Mouse (Mus musculus) lung, postnatal 36 days (tissue): ENCODE measurements around the gene Znhit2.

Experiments
- DNase-seq: peaks from one replicate; pipeline ENCODE4 v3.0.0; 2022; ENCODE audit warnings: mixed read lengths

The Znhit2 gene

DNA sequence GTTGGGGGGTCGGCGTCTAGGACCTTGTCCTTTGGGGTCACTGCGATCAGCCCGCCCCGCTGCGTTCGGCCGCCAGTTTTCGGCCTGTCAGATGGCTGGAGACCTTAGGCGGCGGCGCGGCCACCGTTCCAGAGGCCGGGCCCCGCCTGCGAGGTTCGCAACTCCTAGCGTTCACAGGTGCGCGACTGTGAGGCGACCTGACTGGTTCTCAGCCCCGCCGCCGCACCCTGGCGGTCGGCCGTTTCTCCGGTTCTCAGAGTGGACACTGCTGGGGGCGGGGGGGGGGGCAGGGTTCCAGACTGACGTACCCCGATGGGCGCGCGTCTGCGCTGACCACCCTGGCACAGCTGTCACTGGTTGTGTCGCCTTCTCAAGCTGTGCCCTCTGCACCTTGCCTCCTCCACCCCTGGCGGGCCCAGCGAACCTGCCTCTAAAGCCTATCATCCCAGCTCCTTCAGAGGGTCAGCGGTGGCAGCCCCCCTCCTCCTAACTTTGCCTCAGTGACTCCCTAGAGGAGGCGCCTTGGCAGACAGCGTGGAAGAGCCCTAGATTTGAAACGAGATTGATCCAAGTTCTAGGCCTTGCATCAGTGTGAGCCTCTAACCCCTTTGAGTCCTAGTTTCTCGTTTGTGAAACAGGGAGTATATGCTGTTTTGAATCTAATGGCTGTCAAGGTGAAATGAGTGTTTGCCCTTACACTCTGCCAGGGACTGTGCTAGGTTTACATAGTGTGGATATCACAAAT, 13.7 kb upstream of the Znhit2 start:
- DNase-seq = peak; percentile 41

- DNase-seq = no peak
These were observed 13.2 kb upstream of the Znhit2 start for GRCm38 (mm10) chr19:6047899-6048166.

- DNase-seq = no peak
These were observed 12.1 kb upstream of the Znhit2 start for GRCm38 (mm10) chr19:6048681-6049410.

GRCm38 (mm10) chr19:6052516-6052915, 8.5 kb upstream of the Znhit2 start:
- no peak for DNase-seq

DNA sequence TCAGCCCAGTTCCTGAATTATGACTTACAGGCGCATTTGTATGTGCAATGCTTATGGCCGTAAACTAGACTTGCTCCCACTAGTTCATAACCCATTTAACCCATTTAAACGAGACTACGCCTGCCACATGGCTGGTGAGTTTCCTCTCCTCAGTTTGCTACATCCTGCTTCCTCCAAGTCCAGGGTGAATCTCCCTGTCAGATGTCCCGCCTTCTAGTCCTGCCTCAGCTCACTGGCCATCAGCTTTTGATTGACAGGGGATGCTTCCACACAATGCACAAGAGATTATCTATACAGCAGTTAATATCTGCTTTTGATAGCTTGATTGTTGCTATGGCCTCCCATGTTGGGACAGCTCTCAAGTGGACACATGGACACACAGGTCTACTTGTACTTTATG, 6.7 kb upstream of the Znhit2 start:
- DNase-seq = no peak

DNA sequence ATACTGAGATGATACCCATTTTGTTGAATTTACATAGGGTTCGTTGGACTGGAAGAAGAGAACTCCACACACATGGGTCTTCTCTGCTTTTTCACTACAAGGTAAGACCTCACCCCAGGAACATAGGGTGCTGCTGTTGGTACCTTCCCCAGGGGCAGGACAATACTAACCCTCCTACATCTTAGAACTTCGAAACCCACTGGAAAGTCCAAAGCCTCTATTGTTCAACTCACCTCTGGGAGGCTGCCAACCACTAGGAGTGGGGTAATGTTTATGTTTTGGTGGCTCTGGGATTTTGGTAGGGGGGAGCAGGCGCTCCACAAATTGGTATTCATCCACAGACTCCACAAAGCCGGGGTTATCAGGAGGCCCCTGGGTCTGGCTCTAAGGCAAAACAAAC, 4.3 kb upstream of the Znhit2 start:
- no peak for DNase-seq

DNA sequence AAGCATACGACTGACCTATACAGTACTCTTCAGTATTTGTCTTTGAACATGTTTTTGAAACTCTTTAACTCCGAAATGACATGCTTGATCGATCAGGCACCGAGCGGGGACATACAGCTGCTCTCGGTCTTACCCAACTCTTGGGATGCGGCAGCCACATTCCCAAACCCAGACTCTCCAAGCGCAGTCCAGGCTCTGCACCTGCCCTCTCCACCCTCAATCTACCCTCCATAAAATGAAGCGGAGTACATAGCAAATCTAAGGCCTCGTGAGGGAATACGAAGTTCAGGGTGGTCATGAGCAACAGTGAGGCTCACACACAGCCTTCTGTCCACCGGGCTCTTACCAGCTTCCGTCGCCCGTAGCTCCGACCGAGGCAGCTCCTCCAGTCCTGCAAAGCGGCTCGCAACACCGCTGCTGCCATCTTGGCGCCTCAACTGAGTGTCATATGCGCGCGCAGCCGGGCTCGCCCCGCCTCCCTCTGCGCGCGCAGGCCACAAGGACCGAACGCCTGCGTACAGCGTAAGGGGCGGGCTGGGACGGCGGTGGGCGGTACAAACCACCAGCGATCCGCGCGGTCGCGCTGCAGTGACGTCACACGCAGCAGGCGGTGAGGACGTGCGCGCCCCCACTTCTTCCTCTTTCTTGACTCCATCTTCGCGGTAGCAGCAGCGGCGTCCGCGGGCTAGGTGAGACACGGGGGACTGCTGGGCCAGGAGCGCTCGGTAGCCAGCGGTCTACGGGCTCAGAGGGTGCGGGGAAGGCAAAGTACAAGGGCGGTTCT, 3.5 kb upstream of the Znhit2 start, which contains the start of the genes Mrpl49 and Fau:
Mrpl49 (minus strand) TSS at position 473 of the 784 bp plus-strand sequence.
Fau (plus strand) TSS at position 532 of the 784 bp plus-strand sequence.
- peak; percentile 99 for DNase-seq

DNA sequence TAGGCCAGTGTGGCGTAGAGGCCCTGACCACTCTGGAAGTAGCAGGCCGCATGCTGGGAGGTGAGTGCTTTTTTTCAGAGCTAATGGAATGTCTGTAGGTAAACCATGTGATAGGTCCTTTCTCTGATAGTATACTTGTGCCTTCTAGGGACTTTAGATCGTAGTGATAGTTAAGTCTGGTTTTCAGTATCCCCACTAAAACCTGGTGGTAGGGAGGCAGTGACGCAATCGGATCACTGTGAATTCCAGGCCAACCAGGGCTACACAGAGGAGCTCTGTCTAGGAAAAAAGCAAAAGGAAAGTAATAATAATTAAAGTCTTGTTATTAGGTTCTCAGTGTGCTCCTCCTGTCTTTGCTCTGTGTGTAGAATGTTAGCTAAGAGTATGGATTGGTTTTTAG, 2.5 kb upstream of the Znhit2 start:
- no peak for DNase-seq

GRCm38 (mm10) chr19:6058966-6059365, 2.0 kb upstream of the Znhit2 start:
- DNase-seq = no peak

DNA sequence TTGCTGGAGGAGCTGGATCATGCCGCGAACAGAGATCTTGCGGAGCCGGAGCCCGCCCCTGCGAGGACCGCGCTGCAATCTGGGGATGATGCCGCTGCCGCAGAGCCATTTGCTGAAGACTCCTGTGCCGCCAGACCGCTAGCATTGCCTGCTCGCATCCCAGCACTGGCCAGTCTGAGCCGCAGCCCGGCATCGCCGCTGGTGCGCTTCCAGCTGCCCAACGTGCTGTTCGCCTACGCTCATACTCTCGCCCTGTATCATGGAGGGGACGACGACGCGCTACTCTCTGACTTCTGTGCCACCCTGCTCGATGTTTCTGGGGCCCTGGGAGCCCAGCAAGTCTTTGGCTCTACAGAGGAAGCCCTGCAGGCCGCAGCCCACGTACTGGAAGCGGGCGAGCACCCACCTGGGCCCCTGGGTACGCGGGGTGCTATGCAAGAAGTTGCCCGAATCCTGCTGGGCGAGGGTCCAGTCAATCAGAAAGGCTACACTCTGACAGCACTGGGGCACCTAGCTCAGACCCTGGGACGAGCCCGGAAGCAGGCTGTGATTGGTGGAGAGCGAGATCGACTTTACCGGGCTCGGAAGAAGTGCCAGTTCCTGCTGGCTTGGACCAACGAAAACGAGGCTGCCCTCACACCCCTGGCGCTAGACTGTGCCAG, 780 bp downstream of the Znhit2 start:
- peak; percentile 49 for DNase-seq

DNA sequence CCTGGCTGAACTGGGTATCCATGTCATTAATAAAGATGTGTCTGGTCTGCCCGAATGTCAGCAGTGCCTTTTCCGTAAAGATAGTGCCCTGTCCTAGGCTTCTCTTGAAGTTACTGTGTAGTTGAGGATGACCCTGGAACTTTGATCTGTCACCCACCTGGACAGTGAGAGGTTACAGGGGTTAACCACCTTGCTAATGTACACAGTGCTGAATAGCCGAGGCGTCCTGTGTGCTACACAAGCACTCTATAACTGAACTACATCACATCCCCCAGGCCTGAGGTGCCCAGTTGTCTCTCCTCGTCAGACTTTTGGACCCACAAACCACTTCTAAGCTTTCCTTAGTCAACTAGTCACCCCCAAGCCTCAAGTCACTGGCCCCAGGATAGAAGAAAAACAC, 1.4 kb downstream of the Znhit2 start:
- no peak for DNase-seq

- DNase-seq = no peak
These were observed 2.1 kb downstream of the Znhit2 start for GRCm38 (mm10) chr19:6063081-6063480.

DNA sequence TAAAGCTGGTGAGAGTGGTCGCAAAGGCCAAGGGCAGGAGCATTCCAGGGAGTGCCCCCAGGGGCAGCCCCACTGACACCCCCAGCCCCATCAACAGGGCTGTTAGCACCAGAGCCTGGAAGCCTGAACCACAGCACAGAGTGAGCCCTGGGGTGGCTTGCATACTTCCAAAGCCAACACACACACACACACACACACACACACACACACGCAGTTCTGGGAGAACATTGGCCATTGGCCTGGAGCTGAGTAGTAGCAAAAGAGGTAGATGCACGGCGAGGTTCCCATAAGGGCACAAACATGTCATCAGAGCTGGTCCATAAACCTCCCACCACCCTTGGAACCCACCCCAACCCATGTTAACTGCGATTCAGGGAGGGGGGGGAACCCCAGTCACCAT, 5.6 kb downstream of the Znhit2 start:
- DNase-seq = no peak

DNA sequence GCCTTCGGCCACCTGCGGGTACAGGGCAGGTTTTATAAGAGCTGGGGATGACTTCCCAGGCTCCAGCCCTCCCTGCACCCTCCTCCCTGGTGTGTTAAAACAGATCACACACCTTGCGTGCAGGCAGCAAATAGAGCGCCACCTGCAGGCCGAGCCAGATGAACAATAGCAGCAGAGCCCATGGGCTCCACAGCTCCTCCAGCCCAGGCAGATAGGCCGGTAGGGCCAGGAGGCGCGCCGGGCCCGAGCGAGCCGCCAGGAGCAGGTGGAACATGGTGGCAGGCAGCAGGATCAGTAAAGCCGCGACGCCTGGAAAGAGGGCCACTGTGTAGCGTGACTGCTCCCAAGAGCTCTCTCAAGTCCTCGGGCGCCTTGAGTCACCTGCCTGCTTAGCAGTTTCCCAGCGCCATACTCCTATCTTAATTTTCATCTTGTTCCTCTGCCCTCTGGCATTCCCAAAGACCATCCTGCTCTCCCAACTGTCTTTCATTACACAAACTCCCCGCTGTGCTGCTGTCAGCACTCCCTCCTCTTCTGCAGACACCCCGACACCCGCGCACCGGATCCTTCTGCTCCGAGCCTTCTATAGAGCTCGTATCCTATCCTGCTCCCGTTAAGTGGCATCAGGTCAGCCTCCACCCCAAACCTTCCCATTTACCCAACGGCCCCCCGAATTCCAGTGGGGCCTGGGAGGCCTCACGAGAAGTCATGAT, 6.2 kb downstream of the Znhit2 start:
- peak; percentile 91 for DNase-seq

DNA sequence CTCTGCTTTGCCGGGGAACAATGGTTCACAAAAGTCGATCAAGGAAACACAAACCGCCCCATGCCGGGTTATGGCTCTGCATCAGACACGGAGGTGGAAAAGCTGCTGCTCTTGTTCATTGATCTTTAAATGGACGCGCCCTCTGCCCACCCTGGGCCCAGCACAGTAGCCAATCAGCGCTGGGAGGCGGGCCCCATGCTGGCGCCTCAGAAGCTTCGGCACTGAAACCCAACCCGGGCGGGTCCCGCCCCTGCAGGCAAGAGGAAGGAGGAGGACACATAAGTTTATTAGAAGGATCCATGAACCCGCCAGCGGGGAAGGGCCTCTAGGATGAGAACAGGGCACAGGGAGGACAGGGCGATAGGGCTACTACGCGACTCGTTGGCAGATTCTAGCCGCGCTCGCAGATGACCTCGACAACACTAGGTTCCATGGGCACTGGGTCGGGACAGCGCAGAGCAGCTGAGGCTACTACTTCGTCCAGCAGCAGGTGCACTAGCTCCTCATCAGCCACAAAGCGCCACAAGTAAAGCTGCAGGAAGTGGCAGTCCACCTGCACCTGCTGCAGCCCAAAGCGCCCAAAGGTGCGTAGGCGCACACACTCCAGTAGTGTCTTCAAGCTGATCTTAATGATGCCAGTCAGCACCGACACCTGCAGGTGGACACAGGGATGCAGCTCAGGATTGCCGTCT, 6.9 kb downstream of the Znhit2 start, which contains the start of gene Tm7sf2:
Tm7sf2 (minus strand) TSS at position 650 of the 692 bp plus-strand sequence.
- peak; percentile 95 for DNase-seq

DNA sequence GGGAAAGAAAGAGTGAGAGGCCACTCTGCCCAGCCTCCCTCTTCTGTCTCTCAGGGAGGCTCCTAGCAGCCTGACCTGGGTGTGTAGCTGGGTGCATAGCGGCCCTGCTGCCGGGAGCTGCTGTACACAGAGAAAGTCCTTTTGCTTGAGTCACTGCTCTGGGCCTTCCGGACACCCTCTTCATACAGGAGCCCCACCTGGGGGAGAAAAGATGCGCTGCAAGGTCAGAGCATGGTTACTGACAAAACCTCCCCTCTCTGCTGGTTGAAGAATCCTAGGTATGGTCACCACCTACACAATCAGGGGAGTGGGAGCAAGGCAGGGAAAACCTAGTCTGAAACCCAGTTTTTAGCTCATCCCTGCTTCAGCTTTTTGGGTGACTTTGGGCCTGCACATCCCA, 8.0 kb downstream of the Znhit2 start:
- no peak for DNase-seq

- DNase-seq = no peak
These were observed 8.9 kb downstream of the Znhit2 start for GRCm38 (mm10) chr19:6069851-6070250.

DNA sequence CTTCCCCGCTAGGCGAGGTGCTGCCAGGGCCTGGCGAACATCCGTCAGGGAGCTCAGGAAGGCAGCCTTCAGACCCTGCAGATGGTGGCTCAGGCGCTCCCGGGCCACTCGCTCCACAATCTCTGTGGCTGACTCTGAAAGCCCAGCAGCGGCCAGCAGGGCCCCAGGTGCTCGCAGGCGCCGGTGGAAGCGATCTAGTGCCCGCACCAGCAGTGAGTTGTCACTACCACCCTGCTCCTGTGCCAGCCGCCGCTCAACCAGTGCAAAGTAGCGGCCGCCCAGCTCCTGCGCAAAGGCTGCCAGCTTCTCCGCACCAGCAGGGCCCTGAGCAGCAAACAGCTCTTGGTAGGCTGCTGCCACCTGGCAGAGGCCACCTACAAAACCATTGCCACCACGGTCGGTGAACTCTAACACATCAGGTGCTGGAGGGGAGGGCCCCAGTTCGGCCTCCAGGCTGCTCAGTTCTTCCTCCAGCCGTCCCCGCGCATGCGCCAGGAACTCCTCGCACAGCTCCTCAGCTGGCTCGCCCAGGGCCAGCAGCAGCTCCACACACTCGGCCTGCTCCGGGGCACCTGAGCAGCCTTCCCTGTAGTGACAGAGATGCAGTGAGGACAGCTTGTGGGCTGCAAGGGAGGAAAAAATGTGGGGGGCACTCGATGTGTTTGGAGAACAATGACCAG, 9.7 kb downstream of the Znhit2 start:
- no peak for DNase-seq

DNA sequence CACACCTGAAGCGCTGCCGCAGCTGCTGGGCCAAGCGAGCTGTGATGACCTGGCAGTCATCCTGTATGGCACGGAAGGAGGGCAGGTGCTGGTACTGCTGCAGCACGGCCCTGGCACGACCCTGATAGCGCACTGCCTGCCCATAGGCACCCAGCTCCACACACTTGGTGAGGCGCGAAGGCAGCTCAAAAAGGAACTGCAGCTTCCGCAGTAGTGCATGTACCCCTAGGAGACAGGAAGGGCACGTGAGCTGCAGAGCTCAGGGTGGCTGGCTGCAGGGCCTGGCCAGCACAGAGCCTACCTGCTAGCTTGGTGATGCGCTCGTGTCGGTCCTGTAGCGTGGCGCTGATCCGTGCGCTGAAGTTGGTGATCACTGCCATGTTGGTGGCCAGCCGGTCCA, 10.3 kb downstream of the Znhit2 start:
- DNase-seq = no peak

DNA sequence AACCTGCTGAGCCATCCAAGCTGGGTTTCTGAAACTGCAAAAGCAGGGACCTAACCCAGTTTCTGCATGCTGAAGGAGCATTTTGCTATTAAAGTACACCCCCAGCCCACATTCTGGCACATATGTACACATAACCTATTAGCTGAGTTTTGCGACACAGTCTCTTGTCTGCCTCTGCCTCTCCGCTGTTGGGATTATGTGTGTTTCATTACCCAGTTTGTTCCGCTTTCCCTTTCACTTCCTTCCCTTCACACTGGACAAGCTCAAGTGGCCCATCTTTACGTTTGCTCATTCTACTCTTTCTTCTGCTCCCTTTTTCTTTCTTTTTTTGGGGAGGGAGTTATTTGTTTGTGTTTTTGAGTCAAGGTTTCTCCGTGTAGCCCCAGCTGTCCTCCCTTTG, 12.9 kb downstream of the Znhit2 start:
- DNase-seq = no peak
